Mouse (Mus musculus): ENCODE measurements around the gene Arid1b. TPM values are rescaled to one million over a fixed set of nuclear protein-coding genes. Genes with fewer than 3 reads are reported as not detected.

The Arid1b gene
- total RNA-seq, 2 experiments from 2014 or later = 39.6 to 44.4 TPM

DNA sequence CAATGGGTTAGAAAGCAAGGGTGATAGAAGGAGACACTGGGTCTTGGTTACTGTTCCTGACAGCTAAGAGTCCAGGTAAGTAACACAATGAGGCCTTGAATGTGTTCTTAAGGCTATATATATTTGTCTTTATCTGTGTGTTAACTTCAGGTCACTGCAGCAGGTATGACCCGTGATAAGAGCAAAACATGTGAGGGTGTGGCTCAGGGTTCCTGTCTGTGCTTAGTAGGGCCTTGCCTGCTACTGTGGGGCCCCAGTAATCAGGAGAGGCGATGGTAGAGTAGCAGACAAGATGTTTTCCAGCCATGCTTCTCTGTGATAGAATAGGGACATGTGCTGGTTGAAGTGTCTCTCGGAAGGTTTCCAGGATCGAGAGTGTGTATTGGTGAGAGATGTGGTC lies 118.0 kb downstream of the Arid1b start:
- no peak for DNase-seq

DNA sequence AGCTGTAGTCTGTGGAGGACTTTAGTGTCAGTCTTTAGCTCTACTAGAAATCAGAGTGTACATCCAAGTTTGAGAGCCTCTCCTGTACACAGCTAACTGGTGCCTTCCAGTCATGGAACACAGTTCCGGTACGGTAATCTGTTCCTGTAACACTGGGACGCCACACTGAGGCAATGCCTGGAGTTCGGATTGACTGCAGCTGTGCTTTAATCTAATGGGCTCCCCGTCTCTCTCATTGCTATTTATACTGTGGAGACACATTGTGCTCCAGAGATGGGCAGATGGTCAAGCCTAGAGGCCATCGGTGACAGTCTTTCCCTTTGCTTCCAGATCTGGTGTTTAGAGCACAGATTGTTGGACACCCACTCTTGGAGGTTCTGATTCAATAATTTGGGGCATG lies 121.8 kb downstream of the Arid1b start:
- no peak for DNase-seq

DNA sequence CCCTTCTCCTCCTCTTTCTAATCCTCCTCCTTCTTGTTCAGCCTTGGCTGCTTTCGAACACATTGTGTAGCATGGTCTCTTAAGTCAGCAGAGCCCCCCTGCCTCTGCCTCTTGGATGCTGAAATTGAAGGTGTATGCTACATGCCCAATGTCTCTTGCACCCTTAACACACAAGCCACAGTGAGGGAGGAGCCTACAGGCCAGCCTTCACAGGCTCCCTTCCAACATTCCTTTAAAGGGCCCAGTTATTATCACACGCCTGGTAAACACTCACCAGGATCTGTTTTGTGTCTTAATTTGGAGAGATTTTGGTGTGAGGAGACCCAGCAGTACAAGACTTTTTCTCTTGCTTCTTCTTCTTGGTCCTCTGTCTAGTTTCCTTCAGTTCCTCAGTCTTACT lies 122.9 kb downstream of the Arid1b start:
- no peak for DNase-seq

DNA sequence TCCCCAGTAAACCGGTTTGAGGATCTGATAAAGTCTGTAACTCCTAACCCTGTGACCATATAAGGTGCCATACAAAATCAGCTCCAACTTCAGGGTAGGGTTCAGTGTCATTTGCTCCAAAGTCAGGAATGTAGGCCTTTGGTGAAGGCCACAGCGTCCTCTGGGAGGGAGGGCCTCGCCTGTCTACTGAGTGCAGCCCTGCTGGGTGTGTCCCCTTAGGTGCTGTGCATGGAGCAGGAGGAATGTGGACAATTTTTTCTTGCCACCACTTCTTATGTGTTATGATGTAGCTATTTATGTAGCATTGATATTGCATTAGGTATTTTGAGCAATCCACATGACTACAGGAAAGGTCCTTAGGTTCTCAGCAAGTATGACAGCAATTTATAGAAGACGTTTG lies 124.0 kb downstream of the Arid1b start:
- no peak for DNase-seq

DNA sequence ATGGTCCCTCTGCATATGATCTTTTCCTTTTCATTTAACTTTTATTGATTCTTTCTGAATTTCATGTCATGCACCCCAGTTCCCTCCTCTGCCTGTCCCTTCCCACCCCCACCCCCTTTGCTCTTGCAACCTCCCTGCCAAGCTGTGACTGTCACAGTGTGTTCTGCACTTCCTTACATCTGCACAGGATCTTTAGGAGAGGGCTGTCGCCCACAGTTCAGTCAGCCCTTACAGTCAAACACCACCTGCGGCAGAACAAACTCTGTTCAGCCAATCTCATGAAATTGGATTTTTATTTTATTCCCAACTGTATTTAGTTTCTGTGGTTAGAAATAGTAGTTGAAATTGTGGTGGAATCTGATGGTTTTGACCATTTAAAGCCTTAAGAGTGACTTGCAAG lies 130.5 kb downstream of the Arid1b start:
- DNase-seq = no peak

DNA sequence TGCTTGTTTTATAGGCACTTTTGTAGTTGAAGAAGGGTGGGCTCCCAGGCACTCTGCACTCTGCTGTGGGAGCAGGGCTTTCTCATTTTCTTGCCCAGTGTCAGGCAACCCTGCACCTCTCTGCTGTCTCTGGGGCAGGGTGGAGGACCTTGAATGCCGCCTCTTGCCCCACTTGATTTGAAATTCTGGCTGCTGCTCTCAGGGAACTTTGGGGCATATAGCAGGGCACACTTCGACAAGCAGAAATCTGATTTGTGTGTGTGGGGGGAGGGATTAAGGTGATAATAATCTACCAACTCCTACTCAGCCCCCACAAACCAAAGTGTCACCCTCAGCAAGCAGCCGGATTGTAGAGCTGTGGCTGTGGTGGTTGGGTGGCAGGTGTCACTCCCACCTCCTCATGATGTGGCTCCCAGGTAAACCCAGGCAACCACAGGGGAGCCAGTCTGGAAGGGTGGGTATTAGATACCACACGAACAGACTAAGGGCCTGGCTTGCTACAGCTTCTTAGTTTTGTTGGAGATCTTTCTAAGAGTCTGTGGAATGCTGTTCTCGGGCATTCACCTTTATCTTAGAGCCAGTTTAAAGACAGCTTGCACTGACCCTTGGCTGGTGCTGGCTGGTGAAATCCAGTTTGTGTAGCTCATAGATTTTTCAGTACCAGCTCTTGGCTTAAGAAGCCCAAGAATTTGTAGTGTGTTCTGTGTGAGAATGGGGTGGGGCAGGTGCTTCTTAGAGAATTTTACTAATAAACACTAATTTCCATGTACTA lies 131.1 kb downstream of the Arid1b start:
- DNase-seq = no peak

DNA sequence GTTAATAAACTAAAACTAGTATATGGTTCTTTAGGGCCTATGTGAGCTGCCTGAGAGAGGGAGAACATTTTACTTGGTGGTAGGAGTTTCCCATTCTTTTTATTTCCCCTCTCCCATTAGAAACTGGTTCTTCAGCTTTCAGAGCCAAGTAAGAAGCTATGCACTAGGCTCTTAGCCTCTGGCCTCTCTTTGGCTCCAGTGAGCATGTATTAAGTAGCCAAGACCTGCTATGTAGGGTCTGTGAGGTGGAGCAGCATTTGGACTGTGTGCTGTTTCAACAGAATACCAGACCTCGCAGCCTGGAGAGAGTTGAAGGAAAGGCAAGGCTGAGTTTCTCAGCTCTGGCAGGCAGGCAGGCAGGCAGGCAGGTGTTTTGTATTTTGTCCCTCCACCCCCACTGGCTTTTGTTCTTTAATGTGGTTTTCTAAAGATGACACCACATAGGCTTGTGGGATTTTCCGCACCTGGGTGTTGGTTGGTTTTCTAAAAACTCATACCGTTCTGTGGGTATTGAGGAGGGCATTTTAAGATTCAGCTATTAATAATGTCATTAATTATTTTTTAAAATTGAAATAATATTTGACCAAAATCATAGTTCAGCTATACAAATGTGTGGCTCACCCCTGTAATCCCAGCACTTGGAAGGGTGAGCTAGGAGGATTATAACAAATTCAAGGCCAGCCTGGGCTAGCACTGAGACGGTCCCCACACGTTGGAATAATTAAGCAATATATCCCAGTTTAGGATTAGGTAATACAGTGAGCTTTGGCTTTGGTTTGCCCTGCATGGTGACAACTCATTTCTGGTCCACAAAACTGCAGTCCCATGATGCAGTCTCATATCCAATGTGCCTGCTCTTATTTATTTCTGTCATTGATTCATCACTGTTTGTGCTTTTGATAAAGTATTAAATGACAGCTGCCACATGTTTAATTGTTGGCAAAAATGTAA lies 132.0 kb downstream of the Arid1b start:
- no peak for DNase-seq

DNA sequence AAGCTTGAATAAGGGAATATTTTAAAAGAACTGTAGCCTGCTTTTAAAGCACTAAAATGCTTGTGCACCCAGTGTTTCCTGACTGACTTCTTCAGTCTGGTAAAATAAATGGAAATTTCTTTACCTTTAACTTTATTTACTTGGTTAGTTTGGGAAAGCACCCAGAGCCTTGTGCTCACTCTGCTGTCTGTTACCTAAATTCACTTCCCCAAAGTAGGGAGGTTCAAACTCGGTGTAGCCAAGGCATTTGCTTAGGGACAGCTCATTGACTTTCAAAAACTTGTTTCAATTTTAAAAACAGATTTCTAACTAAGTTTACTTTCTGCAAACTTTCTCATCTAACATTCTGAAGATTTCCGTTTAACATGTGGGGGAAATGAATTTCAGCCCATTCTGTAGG lies 135.5 kb downstream of the Arid1b start:
- no peak for DNase-seq

DNA sequence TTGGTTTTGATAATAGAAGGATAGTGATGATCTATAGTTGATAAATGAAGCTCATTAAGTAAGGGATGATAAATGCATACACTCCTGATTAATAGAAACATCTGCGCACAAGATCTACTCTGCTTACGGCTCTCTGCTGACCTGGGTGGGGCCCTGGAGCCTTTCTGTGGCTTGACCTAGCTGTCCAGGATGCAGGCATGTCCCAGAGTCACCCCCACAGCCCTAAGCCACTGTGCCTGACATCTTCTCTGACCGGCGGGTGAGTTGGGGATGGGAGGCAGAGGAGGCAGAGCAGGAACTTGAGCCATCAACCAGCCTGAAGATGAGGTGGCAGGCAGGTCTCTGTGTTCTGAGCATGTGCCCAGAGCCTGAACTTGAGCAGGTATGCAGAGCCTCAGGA lies 136.0 kb downstream of the Arid1b start:
- DNase-seq = no peak

DNA sequence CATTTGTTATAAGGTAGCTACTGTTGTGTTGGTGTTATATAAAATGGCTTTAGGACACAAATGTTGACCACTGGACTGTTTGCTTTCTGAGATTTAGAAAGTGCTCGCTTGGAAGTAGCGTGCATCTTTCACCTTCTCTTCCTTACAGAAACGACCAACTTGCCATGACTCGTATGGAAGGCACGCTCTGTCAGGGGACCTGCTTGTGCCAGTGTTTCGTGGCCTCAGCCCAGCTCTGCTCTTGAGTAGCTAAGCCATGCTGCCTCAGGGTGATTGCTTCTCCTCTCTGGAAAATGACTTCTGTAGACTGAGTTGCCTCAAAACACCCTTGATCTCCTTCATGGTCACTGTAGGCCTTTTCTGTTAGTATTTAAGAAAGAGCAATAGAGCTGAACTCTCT lies 137.6 kb downstream of the Arid1b start:
- DNase-seq = no peak

DNA sequence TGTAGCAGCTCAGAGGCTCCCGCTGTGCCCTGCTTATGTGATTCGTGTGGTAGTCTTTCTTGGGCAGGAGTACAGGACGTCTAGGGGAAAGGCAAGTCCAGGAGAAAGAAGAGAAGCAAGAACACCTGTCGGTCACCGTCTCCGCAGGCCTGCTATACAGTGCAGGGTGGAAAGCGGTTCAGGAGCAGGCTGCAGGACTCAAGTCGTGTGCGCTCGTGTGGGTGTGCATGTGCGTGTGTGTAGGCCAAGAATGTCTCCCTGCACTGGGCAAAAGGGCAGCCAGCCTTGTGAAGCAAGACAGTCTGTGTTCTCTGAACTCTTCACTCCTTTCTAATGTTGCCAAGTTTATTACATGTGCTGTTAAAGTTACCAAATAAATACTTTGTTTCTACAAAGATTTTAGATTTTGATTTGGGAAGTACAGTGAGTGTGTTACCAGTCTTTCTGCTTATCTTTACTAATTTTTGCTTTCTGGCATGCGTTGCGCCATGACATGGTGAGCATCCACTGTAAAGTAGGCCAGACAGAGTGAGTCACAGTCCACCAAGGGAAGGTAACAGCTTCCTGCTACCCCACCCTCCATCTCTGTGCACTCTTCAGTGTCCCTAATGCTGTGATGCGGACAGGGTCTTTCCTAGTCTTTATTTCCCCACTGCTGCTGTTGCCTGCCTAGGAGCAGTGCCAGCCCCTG lies 138.3 kb downstream of the Arid1b start:
- no peak for DNase-seq

DNA sequence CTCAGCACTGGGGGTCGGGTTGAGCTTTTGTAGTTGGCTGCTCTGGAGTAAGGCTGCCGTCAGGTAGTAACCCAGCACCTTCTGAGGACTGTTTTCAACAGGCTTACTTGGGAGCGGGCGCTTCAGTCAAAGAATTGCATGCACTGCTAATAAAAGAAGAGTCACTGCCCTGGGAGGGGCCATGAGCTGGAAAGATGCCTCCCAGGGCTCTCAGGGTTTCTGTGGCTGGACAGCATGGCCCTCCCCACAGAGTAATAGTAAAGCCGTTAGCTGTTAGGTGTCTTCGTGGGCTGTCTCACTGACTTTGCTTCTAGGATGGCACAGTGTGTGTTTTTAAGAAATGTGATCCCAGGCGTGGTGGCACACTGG lies 138.8 kb downstream of the Arid1b start:
- no peak for DNase-seq

DNA sequence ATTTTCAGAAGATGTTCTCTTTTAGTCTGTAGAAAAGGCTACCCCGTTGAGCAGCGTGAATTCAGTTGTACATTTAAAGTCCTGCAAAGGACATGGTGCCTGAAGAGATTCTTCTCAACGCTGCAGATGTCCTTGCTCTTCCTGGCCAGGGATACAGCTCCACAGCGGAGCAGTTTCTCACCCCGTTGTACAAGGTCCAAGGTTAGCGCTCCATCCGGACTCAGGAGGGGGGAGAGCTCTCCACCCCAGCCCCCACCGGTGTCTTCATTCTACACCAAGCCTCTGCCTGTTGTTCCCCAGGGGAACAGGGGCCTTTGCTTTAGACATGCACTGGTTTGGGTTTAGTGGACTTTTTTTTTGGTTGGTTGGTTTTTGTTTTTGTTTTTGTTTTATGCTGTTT lies 139.7 kb downstream of the Arid1b start:
- DNase-seq = no peak

DNA sequence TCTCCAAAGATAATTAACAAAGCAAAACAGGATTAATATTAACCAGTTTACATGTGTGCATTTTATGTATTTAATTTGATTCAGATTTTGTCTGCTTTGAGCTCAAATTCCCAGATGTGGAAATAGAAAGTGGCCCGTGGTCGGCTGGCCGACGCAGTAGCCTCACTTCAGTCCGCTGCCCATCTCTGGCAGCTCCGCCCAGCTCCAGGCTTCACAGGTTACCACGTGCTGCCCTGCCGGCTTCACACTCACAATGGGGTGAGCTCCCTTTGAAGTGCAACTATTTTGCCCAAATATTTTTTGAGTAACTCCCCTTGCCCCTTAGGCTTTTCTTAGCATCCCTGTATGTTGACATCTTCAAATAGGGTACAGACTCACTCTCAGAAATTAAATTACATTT lies 140.1 kb downstream of the Arid1b start:
- no peak for DNase-seq

DNA sequence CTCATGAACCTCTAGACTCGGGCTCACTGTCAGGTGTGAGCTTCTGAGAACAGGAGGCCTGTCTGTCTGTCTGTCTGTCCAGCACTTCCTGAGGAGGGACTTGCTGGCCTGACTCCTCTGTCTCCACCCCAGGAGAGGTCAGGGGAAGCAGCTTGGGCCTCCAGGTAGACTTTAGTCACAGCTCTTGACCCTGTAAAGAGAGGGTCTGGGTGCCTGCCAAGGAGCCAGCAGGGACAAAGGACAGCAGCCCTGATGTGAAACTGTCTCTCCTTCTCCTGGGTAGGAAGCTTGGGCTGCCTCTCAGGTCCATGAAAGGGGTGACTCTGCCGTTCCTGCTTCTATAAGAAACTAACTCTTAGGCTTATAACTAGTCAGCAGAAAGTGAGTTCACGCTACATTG lies 143.8 kb downstream of the Arid1b start:
- DNase-seq = no peak

DNA sequence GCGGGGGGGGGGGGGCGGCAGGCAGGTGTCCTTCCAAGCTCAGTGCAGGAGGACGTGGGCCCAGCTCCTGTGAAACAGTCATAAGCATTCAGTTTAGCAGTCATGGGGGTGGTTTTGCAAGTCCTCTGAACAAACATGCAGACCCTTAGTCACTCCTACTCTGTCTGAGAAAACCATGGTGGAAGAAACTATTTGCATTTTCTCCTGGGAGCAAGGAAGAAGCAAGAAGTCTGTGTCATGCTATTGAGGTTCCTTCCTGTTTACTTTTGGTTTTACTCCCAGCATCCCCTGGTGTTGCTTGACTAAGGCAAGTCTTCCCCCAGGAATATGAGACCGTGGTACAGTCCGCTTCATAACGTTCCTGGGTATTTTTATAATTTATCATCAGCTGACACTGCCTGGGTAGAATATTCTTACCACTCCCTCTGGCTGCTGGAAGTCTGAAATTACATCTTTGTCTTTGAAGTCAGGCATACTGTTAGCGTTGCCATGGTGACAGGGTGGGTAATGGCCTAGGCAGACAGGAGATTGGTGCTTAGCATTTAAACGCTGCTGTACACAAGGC lies 144.6 kb downstream of the Arid1b start:
- peak; percentile 33 for DNase-seq

DNA sequence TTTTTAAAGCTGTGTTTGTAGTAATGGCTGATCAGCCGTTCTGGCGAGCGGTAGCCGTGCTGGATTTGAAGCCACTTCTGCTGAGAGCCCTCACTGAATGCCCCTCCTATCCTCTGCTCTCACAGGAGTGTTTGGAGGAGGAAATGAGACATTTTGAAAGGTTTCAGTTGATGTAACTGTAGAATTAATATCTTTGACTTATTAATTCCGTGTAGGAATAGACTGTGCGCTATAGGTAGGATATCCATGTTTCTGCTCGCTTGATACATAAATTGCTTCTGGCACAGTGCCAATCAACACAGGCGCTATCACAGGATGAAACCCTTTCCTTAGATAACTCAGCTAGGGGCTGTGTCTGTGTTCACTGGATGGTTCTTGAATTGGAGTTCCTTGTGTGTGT lies 145.4 kb downstream of the Arid1b start:
- no peak for DNase-seq

DNA sequence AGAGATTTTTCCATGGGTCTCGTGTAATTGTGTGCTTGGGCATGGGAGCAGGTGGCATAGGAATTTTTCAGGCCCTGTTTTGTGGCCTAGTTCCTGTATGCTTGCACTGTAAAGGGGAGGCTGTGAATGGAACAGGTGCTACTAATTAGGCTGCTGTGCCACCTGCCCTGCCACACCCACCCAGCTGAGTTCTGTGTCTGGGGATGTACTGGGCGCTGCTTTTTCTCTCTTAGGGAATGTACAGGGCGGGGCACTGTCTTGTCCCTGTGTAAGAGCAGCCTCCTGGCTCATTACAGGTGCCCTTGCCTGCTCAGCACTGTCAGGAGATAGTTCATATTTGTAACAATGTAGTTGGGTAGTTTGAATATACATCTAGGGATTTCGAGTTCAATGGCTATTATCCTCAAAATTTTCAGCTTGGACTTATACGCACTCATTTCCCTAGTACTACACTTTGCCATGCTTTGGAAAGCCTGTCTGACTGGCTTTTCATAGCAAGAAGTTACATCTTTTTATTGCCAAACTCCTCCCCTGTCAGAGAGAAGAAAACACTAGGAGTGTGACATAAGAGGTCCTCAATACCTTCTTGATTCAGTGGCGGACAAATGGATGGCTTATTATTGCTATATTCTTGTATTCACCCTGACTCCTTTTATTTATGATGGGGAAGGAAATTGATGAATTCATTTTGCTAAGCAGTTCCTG lies 149.8 kb downstream of the Arid1b start:
- DNase-seq = no peak

DNA sequence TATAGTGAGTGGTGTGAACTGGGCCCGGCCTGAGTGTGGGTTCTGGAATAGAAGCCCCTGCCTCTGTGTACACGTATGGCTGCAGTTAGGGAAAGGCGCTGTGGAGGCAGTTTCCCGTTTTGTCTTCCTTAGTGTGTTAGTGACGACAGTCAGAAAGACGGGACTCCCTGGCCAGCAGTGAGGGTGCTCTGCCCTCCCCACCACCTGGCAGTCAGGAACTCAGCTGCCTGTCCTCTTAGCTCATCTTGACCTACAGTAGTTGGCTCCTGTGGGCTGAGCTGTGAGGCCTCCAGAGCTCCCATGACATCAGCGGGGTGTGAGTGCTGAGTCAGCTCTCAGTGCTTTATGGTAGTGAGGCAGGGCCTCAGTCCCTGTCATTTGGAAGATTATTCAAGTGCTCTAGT lies 156.5 kb downstream of the Arid1b start:
- DNase-seq = no peak

DNA sequence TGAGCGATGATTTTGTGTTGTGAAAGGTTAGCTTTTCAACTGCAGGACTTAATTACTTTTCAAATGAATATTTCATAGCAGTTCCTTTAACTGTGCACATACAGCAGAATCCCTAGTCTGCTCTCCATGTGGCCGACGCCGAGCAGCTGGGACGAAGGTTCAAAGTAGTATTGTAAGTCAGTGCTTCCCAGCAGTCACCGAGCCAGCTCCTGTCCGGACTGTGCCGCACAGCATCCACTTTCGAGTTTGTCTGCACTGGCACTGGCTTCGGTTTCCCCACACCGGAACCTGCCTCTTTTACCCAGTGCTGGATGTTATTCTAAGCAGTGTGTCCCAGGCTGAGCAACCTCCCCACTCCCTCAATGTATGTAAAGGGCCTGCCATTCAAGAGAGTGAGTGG lies 157.7 kb downstream of the Arid1b start:
- no peak for DNase-seq

DNA sequence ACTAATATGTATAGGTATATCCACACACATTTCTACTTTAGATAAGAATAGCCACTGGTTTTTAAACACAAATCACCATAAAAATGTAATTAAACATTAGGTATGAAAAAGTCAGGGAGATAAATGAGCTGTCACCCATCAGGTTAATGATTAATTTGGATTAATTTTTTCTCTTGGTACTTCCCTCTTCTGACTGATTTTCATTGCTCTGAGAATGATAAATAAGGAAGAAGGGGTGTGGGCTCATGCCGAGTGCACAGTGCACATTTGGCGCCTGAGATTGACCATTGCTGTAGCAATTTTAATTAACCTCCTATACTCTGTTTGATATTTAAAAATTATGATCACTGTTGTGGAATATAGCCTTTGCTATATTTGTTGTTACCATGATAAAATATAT lies 159.3 kb downstream of the Arid1b start:
- DNase-seq = no peak

DNA sequence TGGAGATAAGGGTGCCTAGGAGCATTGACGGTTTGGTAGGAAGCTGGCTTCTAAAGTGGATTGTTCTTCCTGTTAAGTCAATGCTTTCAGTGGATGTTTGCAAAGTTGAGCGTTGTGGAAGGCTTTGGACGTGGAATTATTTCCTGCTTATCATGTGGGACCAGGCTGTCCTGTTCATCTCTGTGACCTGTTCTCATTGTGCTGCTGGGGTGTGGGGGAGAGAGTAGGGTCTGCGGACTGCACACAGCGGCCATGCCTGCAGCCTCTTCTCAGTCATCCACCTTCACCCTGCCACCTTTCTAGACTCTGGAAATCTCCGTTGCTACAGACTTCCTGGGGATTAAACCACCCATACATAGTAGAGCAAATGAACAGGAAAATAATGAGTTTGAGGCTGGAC lies 160.2 kb downstream of the Arid1b start:
- DNase-seq = no peak
